Mouse (Mus musculus) CD4-positive, CD25-positive, alpha-beta regulatory T cell, adult 4 months (primary cell): Measurements from ENCODE around the gene Nfe2l3. TPM values are rescaled to one million over a fixed set of nuclear protein-coding genes. Genes with fewer than 3 reads are reported as not detected.

Source experiments
- ATAC-seq: one replicate; pipeline ENCODE4 v1.8.0; 2017
- polyA plus RNA-seq, 2 experiments: library from polyadenylated mRNA; unstranded; fragments of 100-300 nt; shearing (Covaris generic); gene quantifications; one replicate each; pipeline ENCODE4 v1.2.1; 2017

Nfe2l3 gene
- polyA plus RNA-seq, 2 experiments from 2014 or later = 0.84 to 1.1 TPM

GRCm38 (mm10) chr6:51486076-51486710 lies 53.7 kb downstream of the Nfe2l3 start:
- no peak for ATAC-seq

- ATAC-seq = no peak
Measured at GRCm38 (mm10) chr6:51486731-51487130, 54.3 kb downstream of the Nfe2l3 start.

- ATAC-seq = no peak
Measured at GRCm38 (mm10) chr6:51489787-51490186, 57.3 kb downstream of the Nfe2l3 start.

- ATAC-seq = no peak
Measured at GRCm38 (mm10) chr6:51497321-51498111, 65.0 kb downstream of the Nfe2l3 start.

GRCm38 (mm10) chr6:51505671-51506070 lies 73.2 kb downstream of the Nfe2l3 start:
- ATAC-seq = no peak

- ATAC-seq = no peak
Measured at GRCm38 (mm10) chr6:51507556-51507955, 75.1 kb downstream of the Nfe2l3 start.

Other genes starting within 250 kb of the Nfe2l3 start
- gene Hnrnpa2b1, start 37.2 kb downstream of the Nfe2l3 start, polyA plus RNA-seq = 1,000 to 10,000 TPM; 1,098 to 1,432 TPM
- gene Cbx3, start 37.7 kb downstream of the Nfe2l3 start, polyA plus RNA-seq = 100 to 1,000 TPM; 577 to 675 TPM
- 10 to 100 TPM; 27.6 to 32.1 TPM for gene Snx10, start 91.2 kb downstream of the Nfe2l3 start, polyA plus RNA-seq